Mouse (Mus musculus): ENCODE data around the gene Ear6.
"Not testable (repeated sequence)": the region's sequence is repeated elsewhere in the genome, so short reads cannot be mapped to it uniquely, and the experiment has no call there.

Ear6 gene

DNA sequence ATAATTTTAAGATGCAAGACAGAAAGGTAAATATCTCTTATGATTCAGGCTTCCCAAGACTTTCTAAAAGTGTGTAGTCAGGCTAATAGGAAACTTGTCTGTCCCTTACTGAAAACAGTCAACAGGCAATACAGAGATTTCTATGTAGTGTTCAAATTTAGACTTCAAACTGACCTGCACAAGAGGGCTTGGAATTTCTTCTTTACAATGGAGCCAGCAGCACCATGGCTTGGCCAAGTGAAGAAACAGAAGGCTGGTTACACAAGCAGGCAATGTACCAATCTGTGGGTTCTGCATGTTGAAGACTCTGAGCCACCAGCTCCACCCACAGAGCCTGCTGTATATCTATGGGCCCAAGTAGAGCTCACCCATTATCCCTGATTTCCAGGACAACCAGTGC is at the start of gene Ear6:
TSS of gene Ear6 (plus strand) at position 301 of the 400 bp plus-strand sequence.
- no peak for DNase-seq (ENCODE audit: low read depth, low spot score)

DNA sequence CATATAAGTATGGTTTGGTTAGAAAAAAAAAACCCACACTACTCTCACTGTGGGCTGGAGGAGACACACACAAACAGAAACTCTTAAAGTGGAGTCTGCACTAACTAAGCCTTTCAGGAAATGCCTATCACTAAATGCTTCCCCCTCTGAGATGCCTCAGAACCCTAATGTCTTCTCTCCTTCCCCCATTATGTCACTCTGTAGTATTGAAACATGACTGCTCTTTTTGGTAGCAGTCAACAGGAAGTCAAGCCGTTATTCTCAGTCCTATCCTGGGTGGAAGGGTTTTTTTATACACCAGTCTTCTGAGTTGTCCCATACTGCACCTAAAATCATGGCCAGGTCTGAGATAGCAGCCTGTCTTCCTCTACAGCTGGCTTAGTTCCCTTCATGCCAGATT is 26.9 kb upstream of the Ear6 start:
- no peak for DNase-seq (ENCODE audit: low read depth, low spot score)

DNA sequence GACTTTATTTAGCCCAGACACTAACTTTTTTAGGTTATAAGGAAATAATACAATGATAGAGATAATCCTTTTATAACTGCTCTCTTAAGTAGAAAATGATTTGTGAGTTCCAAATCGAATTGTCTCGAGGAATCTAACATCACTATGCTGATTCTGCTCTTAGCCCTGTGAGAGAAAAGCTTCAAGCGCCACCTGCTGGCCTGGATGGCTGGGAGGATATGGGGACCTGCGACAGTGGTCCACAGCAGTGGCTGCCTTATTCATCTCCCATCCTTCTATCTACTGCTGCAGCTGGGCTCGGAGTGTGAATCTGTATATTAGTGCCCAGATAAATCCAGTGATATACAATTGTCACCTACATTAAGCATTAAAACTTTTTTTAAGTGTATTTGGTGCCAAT is 25.7 kb upstream of the Ear6 start:
- not testable (repeated sequence) for DNase-seq (ENCODE audit: low read depth, low spot score)

DNA sequence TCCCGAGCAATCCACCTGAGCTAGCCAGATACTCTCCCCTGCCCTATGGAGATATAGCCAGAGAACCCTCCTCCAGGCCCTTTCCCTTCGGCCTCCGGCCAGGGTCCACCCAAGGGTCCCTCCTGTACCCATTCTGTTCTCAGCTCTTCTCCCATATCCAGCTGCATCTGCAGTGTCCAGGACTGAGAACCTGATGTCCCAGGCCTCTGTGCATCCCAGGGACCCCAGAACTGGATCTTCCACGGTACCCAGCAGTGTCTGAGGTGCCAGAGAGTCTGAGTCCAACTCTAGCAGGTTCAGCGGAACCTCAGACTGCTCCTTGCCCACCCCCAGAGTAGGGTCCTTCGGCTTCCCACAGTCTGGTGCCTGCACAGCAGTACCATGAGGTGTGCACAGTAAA is 24.3 kb upstream of the Ear6 start:
- DNase-seq (ENCODE audit: low read depth, low spot score) = no peak

DNA sequence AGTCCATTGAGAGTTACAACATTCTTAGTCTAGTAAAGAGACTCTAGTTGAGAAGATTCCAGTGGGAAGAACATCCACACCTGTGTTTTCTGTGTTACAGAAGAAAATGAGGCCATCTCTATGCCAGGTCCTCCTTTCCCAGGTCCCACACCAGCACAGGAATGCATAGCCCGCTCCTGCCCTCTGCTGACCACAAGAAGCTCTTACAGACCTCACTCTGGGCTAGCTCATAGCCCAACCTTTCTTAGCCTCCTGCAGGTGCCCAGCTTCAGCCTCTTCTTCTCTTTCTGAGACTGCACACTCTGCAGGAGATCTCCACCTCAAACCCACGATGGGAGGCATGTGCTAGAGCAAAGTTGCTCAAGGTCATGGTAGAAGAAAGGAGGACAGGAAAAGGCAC is 15.0 kb upstream of the Ear6 start:
- not testable (repeated sequence) for DNase-seq (ENCODE audit: low read depth, low spot score)

DNA sequence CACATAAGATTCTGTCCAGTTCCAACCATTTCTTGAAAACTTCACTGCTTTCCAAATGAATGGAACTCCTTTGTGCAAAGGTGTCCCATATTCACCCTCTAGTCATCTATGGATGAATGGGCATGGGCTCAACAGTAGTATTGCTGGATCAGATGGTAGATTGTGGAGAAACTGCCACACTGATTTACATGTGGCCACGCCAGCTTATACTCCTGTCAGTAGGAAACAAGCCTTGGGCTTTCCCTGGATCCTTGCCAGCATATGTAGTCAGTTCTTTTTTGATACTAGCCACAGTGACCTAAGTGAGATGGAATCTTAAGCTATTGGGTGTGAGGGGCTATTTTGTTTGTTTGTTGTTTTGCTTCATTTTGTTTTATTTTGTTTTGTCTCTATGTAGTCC is 11.2 kb upstream of the Ear6 start:
- no peak for DNase-seq (ENCODE audit: low read depth, low spot score)

DNA sequence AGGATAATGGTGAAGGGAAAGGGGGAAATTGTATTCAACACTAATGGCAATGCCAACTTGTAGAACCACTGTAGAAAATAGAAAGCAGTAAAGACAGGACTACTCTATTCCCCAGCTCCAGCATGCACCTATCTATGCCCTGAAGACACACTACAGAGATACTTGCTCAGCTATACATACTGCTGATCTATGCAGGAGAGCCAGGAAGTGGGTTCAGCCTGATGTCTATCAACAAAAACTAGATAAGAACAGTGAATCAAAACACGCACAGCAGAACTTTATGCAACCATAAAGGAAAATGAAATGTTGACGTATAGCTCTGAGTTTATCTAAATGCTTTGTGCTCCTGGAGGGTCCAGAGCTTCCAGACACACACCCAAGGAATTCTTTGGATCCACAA is 10.7 kb upstream of the Ear6 start:
- DNase-seq (ENCODE audit: low read depth, low spot score) = no peak

DNA sequence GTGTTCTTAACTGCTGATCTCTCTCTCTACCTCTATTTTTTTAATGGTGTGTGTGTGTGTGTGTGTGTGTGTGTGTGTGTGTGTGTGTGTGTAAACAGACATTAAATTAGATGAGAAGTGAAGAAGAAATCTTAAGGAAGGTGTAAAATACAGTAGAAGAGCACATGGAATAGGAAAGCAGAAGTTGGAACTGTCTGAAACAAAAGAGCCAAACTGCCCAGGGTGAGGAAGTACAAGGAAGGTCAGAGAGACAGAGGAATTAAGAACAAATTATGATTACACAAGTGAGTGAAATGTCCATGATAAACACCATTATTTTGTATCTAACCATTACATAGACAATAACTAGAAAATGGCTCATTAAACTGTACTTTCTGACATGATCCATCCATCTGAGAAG is 9.6 kb upstream of the Ear6 start:
- no peak for DNase-seq (ENCODE audit: low read depth, low spot score)

DNA sequence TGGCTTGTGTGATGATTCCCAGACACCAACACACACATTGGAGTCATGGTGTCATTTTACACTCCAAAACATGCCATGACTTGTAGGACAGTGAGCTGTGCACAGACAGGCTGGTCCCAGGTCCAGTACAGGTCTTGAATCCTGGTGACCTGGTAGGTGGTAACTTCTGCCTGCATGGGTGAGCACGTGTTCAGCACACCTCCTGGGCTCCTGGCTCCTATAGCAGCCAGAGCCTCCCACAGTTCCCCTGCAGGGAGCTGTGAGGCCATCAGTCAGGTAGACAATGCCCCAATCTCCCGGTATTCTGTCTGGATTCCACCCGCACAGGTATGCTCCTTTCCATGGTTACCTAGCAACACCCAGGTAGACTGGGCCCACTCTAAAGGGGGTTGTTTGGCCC is 6.9 kb upstream of the Ear6 start:
- DNase-seq (ENCODE audit: low read depth, low spot score) = no peak

DNA sequence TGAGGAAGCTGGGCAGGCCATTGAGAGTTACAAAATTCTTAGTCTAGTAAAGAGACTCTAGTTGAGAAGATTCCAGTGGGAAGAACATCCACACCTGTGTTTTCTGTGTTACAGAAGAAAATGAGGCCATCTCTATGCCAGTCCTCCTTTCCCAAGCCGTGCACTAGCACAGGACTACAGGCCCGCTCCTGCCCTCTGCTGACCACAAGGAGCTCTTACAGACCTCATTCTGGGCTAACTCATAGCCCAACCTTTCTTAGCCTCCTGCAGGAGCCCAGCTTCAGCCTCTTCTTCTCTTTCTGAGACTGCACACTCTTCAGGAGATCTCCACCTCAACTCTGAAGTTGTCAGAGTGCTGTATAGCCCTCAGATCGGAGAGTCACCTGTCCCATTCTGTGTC is 2.5 kb upstream of the Ear6 start:
- DNase-seq (ENCODE audit: low read depth, low spot score) = not testable (repeated sequence)

DNA sequence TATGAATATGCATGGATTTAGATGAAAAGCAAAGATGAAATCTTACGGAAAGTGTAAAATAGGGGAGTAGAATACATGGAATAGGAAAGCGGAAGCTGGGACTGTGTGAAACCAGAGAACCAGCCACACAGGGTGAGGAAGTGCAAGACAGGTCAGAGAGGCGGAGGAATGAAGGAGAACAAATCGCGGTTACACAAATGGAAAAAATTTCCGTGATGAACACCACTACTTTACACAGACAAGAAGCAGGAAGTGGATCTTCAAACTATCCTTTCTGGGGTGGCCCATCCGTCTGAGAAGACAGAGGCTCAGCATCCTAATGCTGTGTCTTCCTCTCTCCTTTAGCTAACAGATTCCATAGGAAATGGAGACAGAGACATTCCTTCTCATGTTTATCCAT is 1.8 kb downstream of the Ear6 start:
- not testable (repeated sequence) for DNase-seq (ENCODE audit: low read depth, low spot score)

DNA sequence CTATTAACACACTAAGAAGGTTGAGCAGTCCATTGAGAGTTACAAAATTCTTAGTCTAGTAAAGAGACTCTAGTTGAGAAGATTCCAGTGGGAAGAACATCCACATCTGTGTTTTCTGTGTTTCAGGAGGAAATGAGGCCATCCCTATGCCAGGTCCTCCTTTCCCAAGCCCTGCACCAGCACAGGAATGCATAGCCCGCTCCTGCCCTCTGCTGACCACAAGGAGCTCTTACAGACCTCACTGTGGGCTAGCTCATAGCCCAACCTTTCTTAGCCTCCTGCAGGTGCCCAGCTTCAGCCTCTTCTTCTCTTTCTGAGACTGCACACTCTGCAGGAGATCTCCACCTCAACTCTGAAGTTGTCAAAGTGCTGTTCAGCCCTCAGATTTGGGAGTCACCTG is 10.1 kb downstream of the Ear6 start:
- DNase-seq (ENCODE audit: low read depth, low spot score) = not testable (repeated sequence)

DNA sequence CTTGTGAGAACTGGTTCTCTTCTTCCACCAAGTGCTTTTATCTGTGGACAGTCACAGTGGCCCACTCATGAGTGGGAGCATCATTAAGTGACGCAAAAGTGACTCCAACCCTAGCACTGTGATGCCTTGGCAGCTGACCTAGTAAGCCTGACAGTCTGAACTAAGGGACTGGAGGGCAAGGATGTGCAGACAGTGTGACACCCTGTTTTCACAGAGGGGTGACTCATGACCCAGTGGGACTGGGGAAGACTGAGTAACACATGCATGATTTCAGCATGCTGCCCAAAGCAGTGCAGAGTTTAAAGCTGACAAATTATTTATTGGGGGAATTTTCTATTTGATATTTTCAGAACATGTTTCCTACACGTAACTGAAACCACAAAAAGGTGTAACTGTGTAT is 17.3 kb downstream of the Ear6 start:
- DNase-seq (ENCODE audit: low read depth, low spot score) = no peak

DNA sequence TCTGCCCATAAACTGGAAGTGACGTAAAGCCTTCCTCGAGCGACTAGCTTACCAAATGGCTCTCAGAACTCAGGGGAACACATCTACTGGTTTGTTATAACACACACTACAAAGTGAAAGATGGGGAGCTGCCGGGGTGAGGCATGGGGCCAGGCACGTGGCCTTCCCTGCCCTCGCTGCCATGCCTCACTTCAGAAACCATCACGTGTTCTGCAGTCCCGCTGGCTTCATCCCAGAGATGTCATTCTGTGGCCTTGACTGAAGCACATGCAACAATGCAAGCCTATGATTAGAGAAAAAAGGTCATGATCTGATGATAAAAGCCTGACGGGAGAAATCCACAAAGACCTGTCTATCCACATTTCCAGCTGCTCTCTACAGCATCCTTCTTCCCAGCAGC is 18.2 kb downstream of the Ear6 start:
- no peak for DNase-seq (ENCODE audit: low read depth, low spot score)

DNA sequence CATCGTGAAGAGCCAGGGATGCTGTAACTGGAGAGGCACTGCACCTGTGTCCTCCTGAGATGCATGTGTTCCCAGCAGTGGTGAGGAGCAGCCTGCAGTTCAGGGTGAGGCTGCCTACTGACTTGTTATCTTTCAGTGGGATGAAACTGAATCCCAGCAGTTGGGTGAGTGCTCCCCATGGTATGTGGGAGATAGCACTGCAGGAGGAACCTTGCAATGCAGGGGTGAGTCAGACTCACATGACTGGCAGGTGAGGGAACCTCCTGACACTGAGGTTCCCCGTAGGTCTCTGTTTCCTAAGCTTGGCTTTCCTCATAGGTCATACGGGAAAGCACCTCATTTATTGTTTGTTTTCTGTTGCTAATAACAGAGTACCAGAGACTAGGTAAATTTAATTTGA is 24.0 kb downstream of the Ear6 start:
- no peak for DNase-seq (ENCODE audit: low read depth, low spot score)

DNA sequence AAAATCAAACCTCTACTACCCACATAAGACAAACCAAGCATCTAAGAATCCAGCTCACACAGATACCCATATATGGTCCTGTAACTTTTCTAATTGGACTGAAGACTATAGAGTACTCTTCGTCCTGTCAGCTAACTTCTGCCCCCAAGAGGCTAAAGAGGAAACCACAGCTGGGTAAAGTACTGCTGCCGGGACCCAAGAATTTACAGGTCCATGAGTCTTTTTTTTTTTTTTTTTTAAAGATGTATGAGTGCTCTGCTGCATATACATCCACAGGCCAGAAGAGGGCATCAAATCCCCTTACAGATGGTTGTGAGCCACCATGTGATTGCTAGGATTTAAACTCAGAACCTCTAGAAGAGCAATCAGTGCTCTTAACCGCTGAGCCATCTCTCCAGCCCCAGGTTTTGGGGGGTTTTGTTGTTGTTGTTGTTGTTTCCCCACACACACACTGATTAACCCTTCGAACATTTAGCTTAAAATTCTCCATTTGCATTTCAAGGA is 30.1 kb downstream of the Ear6 start:
- peak; percentile 71 for DNase-seq (ENCODE audit: low read depth, low spot score)

DNA sequence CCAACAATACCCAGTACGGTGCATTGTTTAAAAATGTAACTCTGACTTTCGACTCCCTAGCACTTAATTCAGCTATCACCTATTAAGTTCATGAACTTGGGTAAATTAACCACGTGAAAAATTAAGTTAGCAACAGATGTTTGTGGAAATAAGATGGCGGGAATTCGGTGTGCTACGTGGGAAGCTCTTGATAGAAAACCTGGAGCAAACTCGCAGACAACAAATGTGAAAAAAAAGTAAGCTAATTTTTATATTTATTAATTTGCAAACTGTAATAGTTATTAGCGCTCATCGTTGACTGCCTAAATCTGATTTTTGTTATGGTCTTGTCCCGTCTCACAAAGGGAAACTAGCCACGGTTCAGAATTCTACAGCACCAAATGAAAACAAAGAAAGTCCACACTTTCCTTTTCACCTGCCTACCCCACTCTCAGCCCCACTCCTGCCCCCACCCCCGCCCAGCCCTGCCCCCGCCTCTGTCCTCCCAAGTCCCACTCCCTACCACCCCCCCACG is 30.6 kb downstream of the Ear6 start:
- DNase-seq (ENCODE audit: low read depth, low spot score) = no peak

DNA sequence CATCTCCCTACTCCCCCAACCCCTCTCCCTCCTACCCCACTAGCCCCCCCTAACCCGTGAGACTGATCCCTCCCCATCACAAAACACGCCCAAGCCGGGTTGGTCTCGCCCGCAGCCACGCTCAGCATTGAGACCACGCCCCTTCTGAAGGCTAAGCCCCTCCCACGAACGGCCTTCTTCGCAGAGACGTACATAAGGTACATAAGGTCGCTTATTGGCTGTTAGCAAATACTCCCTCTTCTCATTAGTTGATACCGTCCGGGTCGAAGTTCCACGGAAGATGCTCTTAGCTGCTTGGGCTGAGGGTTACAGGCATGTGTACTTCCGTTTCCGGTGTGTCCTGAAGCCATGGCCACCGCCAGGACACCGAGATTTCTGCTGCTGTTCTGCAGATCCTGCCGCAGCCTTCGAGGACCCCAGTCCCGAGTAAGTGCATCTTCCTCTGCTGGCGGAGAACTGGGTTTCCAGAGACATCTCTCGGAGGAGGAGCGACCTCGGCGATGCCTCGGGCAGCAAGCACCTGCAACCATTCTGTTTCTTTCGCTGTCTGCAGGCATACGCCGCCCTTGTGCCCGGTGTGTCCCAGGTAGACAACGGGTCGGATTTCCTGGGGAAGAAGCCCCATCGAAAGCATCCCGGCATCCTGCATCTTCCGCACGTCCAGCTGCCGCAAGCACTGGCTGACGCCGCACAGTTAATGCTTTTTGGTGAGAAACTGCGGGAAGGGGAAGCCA is 31.3 kb downstream of the Ear6 start, which contains the start of gene Mettl17:
TSS of gene Mettl17 (plus strand) at position 245 of the 734 bp plus-strand sequence.
- DNase-seq (ENCODE audit: low read depth, low spot score) = peak; percentile 97

DNA sequence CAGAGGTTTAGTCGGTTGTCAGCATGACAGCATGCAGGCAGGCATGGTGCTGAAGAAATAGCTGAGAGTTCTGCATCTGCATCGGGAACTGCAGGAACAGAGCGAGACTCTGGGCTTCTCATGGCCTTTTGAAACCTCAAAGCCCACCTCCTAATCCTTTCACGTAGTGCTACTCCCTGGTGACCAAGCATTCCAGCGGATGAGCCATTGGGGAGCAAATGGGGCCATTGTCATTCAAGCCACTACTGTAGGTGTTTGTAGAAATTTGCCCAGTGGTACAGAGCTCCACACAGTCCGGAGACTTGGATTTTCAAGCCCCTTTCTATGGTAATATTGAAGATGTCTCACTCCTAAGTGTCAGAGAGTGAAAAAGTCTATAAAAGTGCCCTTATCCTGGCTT is 32.6 kb downstream of the Ear6 start:
- no peak for DNase-seq (ENCODE audit: low read depth, low spot score)

DNA sequence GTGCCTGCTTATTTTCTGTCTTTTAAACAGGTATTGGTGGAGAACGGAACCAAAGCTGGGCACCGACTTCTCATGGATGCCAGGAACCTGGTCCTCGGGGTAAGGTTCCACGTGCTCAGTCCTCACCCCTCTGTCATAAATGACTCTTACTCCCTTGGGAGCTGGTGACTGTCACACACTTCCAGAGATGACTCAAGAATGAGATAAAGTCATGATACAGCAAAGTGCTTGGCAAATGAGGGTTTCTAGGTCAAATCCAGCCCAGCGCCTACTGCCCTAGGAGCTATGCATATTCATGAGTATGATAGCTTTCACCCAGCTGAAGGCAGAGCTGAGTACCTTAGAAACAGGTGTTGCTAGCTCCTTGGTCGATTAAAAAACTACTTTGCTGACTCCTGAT is 36.3 kb downstream of the Ear6 start:
- DNase-seq (ENCODE audit: low read depth, low spot score) = no peak

DNA sequence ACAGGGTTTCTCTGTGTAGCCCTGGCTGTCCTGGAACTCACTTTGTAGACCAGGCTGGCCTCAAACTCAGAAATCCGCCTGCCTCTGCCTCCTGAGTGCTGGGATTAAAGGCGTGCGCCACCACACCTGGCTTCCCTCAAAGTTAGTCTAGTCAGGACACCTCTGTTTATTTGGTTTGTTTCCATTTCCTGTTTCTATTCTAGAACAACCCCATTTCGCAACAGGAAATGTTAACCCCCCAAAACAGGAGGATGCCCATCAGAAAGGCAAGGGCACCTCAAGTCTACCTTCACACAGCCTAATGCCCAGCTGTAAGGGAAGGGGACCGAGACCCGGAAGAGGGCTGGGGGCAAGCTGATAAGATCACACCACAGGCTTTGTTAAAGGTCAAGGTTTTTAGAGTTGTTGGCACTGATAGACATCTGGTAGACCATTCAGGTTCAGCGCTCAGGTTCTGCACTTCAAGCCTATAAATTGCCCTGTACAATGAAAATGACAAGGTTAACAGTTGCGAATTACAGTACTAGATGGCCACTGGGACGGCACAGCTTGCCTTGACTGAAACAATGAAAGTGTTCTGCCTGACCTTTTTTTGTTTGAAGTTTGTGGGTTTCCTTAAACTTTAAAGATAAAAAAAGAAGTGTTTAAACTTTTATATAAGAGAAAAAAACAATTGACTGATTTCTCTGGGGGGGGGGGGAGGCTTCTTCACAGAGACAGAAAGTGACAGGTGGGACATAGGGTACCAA is 38.9 kb downstream of the Ear6 start, which contains the start of gene Slc39a2:
TSS of gene Slc39a2 (plus strand) at position 699 of the 749 bp plus-strand sequence.
- DNase-seq (ENCODE audit: low read depth, low spot score) = no peak

DNA sequence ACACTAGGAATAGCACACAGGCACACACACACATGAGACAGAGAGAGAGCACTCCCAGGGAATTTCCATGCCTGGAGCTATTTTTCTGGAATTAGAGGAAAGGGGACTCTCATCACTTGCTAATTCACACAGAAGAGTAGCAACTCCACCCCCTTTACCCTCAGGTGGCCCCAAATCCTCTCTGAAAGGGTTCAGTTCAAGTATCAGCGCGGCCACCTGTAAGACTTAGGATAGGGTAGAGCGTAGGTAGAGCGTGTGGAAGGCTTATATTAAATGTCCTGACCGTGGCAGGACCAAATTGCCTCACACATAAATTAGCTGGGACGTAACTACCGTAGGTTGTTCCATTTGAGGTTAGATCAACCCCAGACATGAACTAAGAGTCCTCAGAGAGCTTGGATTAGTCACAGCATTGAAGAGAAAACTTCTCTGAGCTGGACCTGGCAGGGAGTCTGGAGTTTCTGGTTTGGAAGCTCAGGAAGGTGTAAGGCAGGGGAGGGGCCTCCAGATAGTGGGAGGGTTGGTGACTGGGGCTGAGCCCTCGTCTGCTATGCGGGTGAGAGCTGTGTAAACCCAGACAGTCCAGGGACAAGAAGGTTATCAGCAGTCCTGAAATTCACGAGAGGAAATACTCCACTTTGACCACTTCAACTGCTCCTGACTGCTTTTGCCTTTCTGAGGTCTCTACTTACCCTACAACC is 39.7 kb downstream of the Ear6 start:
- no peak for DNase-seq (ENCODE audit: low read depth, low spot score)

All from skeletal muscle tissue, adult 2 months (tissue).